Mouse (Mus musculus) mouse embryonic stem cell (cell line): ENCODE measurements at regions not wholly inside any gene's neighbourhood (a gene's known extent, or its start where the extent isn't known, plus 50 kb on each side); places are given as distances from the start of the nearest gene placed in this dataset.
"Not testable (repeated sequence)": the region's sequence is repeated elsewhere in the genome, so short reads cannot be mapped to it uniquely, and the experiment has no call there.

Source experiments
- in situ Hi-C, 2 experiments: fragments of 300-500 bp; cut with MboI; formaldehyde crosslinking; loops; 1 replicate in 1 of 2; 3 replicates in 1 of 2; pipeline ENCODE4 v1.14.3; 2019 to 2020; ENCODE audit warnings: low sequenced_read_pairs in 2 of 2, low pct_unique_long_range_greater_than_20kb in 1 of 2, mixed read lengths in 1 of 2; ENCODE audit not compliant: unreplicated experiment in 1 of 2

GRCm38 (mm10) chr10:26567613-26568012 lies 185.6 kb upstream of the Arhgap18 start:
- in situ Hi-C loops, result no loop called here

DNA sequence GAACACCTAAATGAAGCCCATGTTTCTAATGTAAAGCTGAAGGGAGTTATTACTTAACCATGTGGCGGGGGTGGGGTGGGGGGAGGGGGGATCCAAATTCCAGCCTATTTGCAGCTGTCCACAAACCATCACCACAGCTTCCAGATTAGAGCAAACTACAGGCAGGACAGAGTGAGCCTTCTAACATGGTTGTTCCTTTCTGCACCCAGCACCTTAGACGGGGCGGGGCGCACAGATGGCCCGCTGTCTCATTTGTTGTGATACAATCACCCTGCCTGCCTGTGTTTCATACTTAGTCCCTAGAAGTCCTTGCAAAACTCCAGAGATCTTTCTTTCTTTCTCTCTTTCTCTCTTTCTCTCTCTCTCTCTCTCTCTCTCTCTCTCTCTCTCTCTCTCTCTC lies 182.8 kb upstream of the Arhgap18 start:
- in situ Hi-C loops, result no loop called here

- in situ Hi-C loops, result no loop called here
Measured at GRCm38 (mm10) chr10:26571377-26571776, 181.8 kb upstream of the Arhgap18 start.

GRCm38 (mm10) chr10:26576153-26576552 lies 177.1 kb upstream of the Arhgap18 start:
- in situ Hi-C loops, result no loop called here

DNA sequence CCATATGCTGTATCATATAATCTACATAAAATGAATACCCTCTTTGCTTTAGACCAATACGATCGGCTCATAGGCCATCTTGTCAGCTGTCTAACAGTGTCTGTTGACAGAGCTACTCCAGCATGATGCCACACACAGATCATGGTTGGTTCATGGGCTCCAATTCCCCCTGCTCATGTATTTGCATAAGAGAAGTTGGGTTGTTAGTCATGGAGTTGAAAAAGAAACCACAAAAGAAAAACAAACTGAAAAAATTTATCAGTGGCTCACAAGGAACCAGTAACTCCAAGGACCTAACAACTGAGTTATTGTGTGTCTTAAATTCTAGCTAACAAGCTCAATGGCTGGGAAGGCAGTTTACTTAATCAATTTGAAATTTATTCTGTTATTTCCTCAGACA lies 176.1 kb upstream of the Arhgap18 start:
- in situ Hi-C loops, result no loop called here

GRCm38 (mm10) chr10:26585106-26585505 lies 168.1 kb upstream of the Arhgap18 start:
- in situ Hi-C loops, result no loop called here

DNA sequence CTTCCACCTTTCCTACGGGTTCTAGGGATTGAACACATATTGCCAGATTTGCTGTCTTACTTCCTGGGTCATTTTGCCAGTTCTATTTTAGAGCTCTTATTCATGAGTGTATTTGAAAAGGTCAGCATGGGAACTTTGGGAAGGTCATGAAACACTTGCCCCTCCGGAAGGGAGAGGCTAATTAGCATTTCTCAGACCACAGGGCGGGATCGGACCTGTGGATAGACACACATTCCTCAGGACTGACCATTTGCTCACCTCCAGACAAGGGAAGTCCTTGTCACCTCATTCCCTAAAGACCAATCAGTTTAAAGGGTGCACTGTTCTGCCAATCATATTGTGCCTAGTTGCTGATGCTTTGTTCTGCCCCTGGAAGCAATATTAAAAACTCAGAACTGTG lies 146.1 kb upstream of the Arhgap18 start:
- in situ Hi-C loops, result not testable (repeated sequence)

DNA sequence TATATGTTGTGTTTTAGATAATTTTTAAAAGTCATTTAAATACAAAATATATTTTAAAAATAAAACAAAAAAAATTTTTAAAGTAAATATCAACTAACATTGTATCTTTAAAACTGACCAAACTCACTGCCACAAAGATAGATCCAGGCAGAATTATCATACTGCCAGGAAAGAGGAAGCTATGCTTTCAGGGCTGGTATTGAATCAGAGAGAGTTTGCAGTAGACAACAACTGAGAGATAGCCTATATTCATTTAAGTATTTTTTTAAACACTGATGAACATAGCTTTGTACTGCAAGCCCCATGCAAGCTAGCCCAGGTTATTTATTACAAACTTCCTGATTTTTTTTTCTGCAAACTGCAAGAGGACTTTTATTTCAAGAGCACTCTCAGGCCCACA lies 142.0 kb upstream of the Arhgap18 start:
- in situ Hi-C loops, result no loop called here

- in situ Hi-C loops, result no loop called here
Measured at GRCm38 (mm10) chr10:26630196-26630760, 122.9 kb upstream of the Arhgap18 start.

DNA sequence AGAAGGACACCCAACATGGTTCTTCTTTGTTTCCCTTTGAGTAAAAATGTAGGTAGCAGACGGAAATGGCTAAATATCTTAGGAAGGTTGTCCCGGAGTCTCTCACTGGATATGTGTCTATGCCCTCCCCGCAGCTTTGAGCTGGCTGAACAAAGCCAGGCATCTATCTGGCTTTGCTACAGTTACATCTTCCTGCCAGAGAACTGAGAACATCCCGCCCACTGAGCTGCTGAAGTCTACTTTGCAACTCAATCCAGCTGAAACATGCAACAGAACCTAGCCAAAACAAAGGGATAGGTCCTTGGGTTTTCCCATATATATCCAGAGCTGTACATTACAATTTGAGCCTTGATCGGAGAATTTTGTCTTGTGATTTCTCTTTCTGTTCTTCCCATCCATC lies 121.0 kb upstream of the Arhgap18 start:
- in situ Hi-C loops, result no loop called here

DNA sequence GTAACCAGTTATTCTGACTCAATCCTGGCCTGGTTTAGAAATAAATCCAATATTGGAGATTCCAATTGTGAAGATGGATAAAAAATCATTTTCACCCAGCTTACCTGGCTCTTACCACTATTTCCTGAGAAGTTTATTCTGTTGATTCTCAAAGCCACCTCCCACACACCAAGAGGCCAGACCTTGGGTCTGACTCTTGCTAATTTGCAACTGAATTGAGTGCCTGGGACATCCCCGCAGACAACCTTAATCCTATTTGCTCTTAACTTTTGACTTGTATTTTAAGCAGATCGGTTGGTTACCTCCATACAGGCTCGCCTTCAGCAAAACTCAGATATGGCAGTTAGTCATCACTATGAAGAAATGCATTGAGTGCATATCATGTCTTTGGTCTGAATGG lies 115.8 kb upstream of the Arhgap18 start:
- in situ Hi-C loops, result no loop called here

DNA sequence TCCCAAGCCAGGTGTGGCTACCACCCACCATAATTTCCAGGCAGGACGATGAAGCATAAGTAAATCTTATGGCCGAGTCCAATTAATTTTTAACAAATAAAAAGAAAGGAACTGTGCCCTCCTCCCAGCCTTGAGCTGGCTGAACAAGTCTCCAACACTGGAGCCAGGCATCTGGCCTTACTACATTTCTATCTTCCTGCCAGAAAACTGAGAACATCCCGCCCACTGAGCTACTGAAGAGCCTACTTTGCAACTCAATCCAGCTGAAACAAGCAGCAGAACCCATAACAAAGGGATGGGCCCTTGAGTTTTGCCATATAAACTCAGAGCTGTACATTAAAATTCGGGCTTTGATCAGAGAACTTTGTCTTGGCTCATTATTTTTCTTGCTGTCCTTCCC lies 115.2 kb upstream of the Arhgap18 start:
- in situ Hi-C loops, result no loop called here

GRCm38 (mm10) chr10:26639118-26639517 lies 114.1 kb upstream of the Arhgap18 start:
- in situ Hi-C loops, result no loop called here

DNA sequence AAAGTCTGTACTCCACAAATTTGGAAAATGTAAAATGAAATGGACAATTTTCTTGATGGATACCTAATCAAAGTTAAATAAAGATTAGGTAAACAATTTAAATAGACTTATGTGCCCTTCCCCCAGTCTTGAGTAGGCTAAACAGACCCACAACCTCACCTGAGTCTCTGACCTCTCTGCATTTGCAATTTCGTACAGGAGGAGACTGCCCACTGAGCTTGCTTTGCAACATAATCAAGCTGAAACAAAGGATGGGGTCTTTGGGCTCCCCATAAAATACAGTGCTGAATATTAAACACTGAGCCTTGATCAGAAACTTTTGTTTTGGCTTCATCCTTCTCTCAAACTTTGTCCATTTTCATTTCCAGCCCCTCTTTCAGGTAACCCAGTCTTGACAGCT lies 100.1 kb upstream of the Arhgap18 start:
- in situ Hi-C loops, result no loop called here

GRCm38 (mm10) chr10:26664270-26664669 lies 89.0 kb upstream of the Arhgap18 start:
- in situ Hi-C loops, result no loop called here

- in situ Hi-C loops, result no loop called here
Measured at GRCm38 (mm10) chr10:26679500-26680227, 73.6 kb upstream of the Arhgap18 start.

DNA sequence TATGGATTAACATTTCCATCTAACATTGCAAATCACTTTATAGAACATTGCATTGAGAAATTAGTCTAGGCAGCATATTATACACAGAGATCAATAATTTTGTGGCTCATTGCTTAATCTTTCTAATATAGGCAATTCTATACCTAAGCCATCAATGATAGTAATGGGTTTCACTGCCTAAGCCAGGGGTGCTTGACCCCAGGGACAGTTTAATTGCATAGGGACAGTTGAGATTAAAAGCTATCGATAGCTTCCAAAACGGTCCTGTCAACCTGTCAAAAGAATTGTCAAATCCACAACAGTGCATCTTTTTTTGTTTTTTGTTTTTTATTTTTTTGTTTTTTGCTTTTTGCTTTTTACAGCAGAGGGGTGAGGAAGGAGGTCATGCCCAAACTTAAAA lies 58.5 kb upstream of the Arhgap18 start:
- in situ Hi-C loops, result no loop called here

- in situ Hi-C loops, result no loop called here
Measured at GRCm38 (mm10) chr10:26695212-26695933, 57.8 kb upstream of the Arhgap18 start.
